Mouse (Mus musculus) urinary bladder, postnatal 0 days (tissue): ENCODE data around the gene Olfr26. TPM values are rescaled to one million over a fixed set of nuclear protein-coding genes. Genes with fewer than 3 reads are reported as not detected.

Experiments
- polyA plus RNA-seq: library from polyadenylated mRNA; unstranded; fragments of >200 nt; fragmentation: Nextera tagmentation; extraction: Ambion mirVana; gene quantifications from 2 replicates; pipeline ENCODE4 v1.2.1, GENCODE M21; 2015

Gene Olfr26
- not detected in 2 replicates for polyA plus RNA-seq

GRCm38 (mm10) chr9:38854760-38855159 lies at the start of gene Olfr26:
TSS of gene Olfr26 (plus strand) at chr9:38855060.

GRCm38 (mm10) chr9:38814314-38814713 lies 40.5 kb upstream of the Olfr26 start, which contains the start of gene Olfr922:
TSS of gene Olfr922 (plus strand) at chr9:38814614.

GRCm38 (mm10) chr9:38826245-38826644 lies 28.6 kb upstream of the Olfr26 start, which contains the start of gene Olfr923:
TSS of gene Olfr923 (plus strand) at chr9:38826545.

GRCm38 (mm10) chr9:38844149-38844548 lies 10.7 kb upstream of the Olfr26 start, which contains the start of gene Olfr924:
TSS of gene Olfr924 (plus strand) at chr9:38844449.

GRCm38 (mm10) chr9:38876826-38877225 lies 22.0 kb downstream of the Olfr26 start, which contains the start of gene Olfr926:
TSS of gene Olfr926 (plus strand) at chr9:38877126.

Other genes starting within 250 kb of the Olfr26 start
- not detected in 2 replicates for gene Olfr914, start 250.0 kb upstream of the Olfr26 start, polyA plus RNA-seq
- not detected in 2 replicates for gene Olfr916, start 195.2 kb upstream of the Olfr26 start, polyA plus RNA-seq
- gene Olfr917, start 189.2 kb upstream of the Olfr26 start, polyA plus RNA-seq, result not detected in 2 replicates
- not detected in 2 replicates for gene Olfr918, start 180.5 kb upstream of the Olfr26 start, polyA plus RNA-seq
- not detected in 2 replicates for gene Olfr919, start 151.4 kb upstream of the Olfr26 start, polyA plus RNA-seq
- gene Vwa5a, start 136.8 kb upstream of the Olfr26 start, polyA plus RNA-seq, result 30.6 and 30.8 TPM in 2 replicates
- gene Olfr920, start 102.8 kb upstream of the Olfr26 start, polyA plus RNA-seq, result 0.02 and 0.06 TPM in 2 replicates
- gene Olfr921, start 82.0 kb upstream of the Olfr26 start, polyA plus RNA-seq, result not detected in 2 replicates
- gene Olfr922, start 40.4 kb upstream of the Olfr26 start, polyA plus RNA-seq, result not detected in 2 replicates
- not detected in 2 replicates for gene Olfr923, start 28.5 kb upstream of the Olfr26 start, polyA plus RNA-seq
- not detected in 2 replicates for gene Olfr924, start 10.6 kb upstream of the Olfr26 start, polyA plus RNA-seq
- not detected in 2 replicates for gene Olfr926, start 22.1 kb downstream of the Olfr26 start, polyA plus RNA-seq
- gene Olfr930, start 74.7 kb downstream of the Olfr26 start, polyA plus RNA-seq, result not detected in 2 replicates
- not detected in 2 replicates for gene Olfr933, start 117.3 kb downstream of the Olfr26 start, polyA plus RNA-seq
- gene Olfr934, start 133.3 kb downstream of the Olfr26 start, polyA plus RNA-seq, result not detected in 2 replicates
- gene Olfr935, start 144.6 kb downstream of the Olfr26 start, polyA plus RNA-seq, result not detected in 2 replicates
- gene Olfr146, start 168.3 kb downstream of the Olfr26 start, polyA plus RNA-seq, result not detected in 2 replicates
- gene Olfr937, start 209.9 kb downstream of the Olfr26 start, polyA plus RNA-seq, result not detected in 2 replicates
- gene Olfr938, start 223.8 kb downstream of the Olfr26 start, polyA plus RNA-seq, result not detected in 2 replicates